Mouse (Mus musculus) lung, embryonic 15.5 days (tissue): Measurements from ENCODE around the gene Notch3. TPM values are rescaled to one million over a fixed set of nuclear protein-coding genes. Genes with fewer than 3 reads are reported as not detected.
A peak's percentile ranks its signal among the peaks of the same experiment; 100 is the strongest.

Experiments
- ATAC-seq: fragments of 200-750 bp; cut with Nextera tagmentation; 2 replicates; pipeline ENCODE4 v1.8.0; 2017; ENCODE audit warnings: moderate number of reproducible peaks, borderline replicate concordance; ENCODE audit not compliant: low FRiP score, low TSS enrichment; ENCODE audit errors: extremely low read depth
- H3K27ac ChIP-seq: fragments of 300-500 bp; sonication (generic); 2 replicates; pipeline ENCODE4 v1.5.1; 2015; ENCODE audit warnings: moderate library complexity, mild to moderate bottlenecking, inconsistent platforms
- H3K27me3 ChIP-seq: fragments of 300-500 bp; sonication (generic); 2 replicates; pipeline ENCODE4 v1.6.1; 2015; ENCODE audit warnings: inconsistent platforms
- H3K36me3 ChIP-seq: fragments of 300-500 bp; sonication (generic); 2 replicates; pipeline ENCODE4 v1.6.1; 2015; ENCODE audit warnings: inconsistent platforms
- H3K4me1 ChIP-seq: fragments of 300-500 bp; sonication (generic); 2 replicates; pipeline ENCODE4 v1.6.1; 2015; ENCODE audit warnings: inconsistent platforms
- H3K4me2 ChIP-seq: fragments of 300-500 bp; sonication (generic); 2 replicates; pipeline ENCODE4 v1.6.1; 2015; ENCODE audit warnings: inconsistent platforms, mild to moderate bottlenecking, moderate library complexity
- H3K4me3 ChIP-seq: fragments of 300-500 bp; sonication (generic); 2 replicates; pipeline ENCODE4 v1.5.1; 2015; ENCODE audit warnings: mild to moderate bottlenecking, inconsistent platforms
- H3K9ac ChIP-seq: fragments of 300-500 bp; sonication (generic); 2 replicates; pipeline ENCODE4 v1.6.1; 2015; ENCODE audit warnings: inconsistent platforms
- H3K9me3 ChIP-seq: fragments of 300-500 bp; sonication (generic); 2 replicates; pipeline ENCODE4 v1.6.1; 2016; ENCODE audit warnings: inconsistent platforms
- WGBS: fragments of 180-500 bp; shearing (Covaris S2); methylation state at CpG from one replicate; pipeline ENCODE4 v1.1.7; 2015; 5-methylcytosine and 5-hydroxymethylcytosine counted together
- polyA plus RNA-seq: library from polyadenylated mRNA; unstranded; fragments of >200 nt; fragmentation: Nextera tagmentation; extraction: Ambion mirVana; gene quantifications from 2 replicates; pipeline ENCODE4 v1.2.1, GENCODE M21; 2015

Gene Notch3
- polyA plus RNA-seq, 1 experiment from 2014 or later: 19.8 TPM

- no peaks in the 10 kb centered on the region for H3K9me3 ChIP-seq
- H3K27ac ChIP-seq: no peak overlapping the region
- H3K9ac ChIP-seq: no peak overlapping the region
- H3K27me3 ChIP-seq: peaks cover 15% of the 10 kb centered on the region
- H3K4me1 ChIP-seq: peaks cover 20% of the 10 kb centered on the region
- no peak overlapping the region for H3K4me2 ChIP-seq
- H3K36me3 ChIP-seq: peaks cover 29% of the 10 kb centered on the region
- H3K4me3 ChIP-seq: no peak overlapping the region
- ATAC-seq: no peak
- 72% methylated on average over 5 of the region's 5 CpGs for WGBS
Observed at GRCm38 (mm10) chr17:32193010-32193409, 26.4 kb upstream of the Notch3 start.

- Histone ChIP-seq H3K36me3 (no peaks in the 10 kb centered on the region), H3K27ac (no peak overlapping the region), H3K27me3 (peaks cover 15% of the 10 kb centered on the region), H3K4me3 (peak overlapping the region; percentile 33), H3K9me3 (no peaks in the 10 kb centered on the region), H3K4me1 (peaks cover 20% of the 10 kb centered on the region), H3K4me2 (peak overlapping the region; percentile 77), H3K9ac (no peak overlapping the region)
- ATAC-seq: peak; percentile 24; the same call in 1 of the 2 replicates
- WGBS: 10% methylated on average over 5 of the region's 5 CpGs
Observed at GRCm38 (mm10) chr17:32189850-32190249, 23.2 kb upstream of the Notch3 start.

- H3K4me1 ChIP-seq: peaks cover 20% of the 10 kb centered on the region
- H3K9me3 ChIP-seq: no peaks in the 10 kb centered on the region
- 5% methylated on average over 42 of the region's 42 CpGs for WGBS
- peaks cover 15% of the 10 kb centered on the region for H3K27me3 ChIP-seq
- H3K27ac ChIP-seq: no peak within 1 kb of the TSS
- peak within 1 kb of the TSS; percentile 17; the same call in 1 of the 2 replicates for H3K9ac ChIP-seq
- no peaks in the 10 kb centered on the region for H3K36me3 ChIP-seq
- peak within 1 kb of the TSS; percentile 77 for H3K4me2 ChIP-seq
- peak; percentile 53; the same call in 1 of the 2 replicates for ATAC-seq
- peak within 1 kb of the TSS; percentile 33 for H3K4me3 ChIP-seq
Observed at GRCm38 (mm10) chr17:32188863-32189636, 22.4 kb upstream of the Notch3 start, which contains the start of gene Ephx3. Ephx3 (minus strand) TSS chr17:32189549.

GRCm38 (mm10) chr17:32183017-32183416 is 16.4 kb upstream of the Notch3 start:
- H3K27ac ChIP-seq: no peak overlapping the region
- H3K4me1 ChIP-seq: peaks cover 12% of the 10 kb centered on the region
- no peak for ATAC-seq
- H3K9ac ChIP-seq: no peak overlapping the region
- H3K36me3 ChIP-seq: no peaks in the 10 kb centered on the region
- H3K4me2 ChIP-seq: no peak overlapping the region
- no peaks in the 10 kb centered on the region for H3K27me3 ChIP-seq
- H3K9me3 ChIP-seq: no peaks in the 10 kb centered on the region
- WGBS: 38% methylated on average over 8 of the region's 8 CpGs
- no peak overlapping the region for H3K4me3 ChIP-seq

- Histone ChIP-seq H3K9ac (no peak overlapping the region), H3K9me3 (no peaks in the 10 kb centered on the region), H3K4me1 (peaks cover 12% of the 10 kb centered on the region), H3K27ac (0 out of 2 replicates have a peak overlapping the region, but pooled peaks have one; percentile 19), H3K36me3 (no peaks in the 10 kb centered on the region), H3K27me3 (no peaks in the 10 kb centered on the region), H3K4me3 (no peak overlapping the region), H3K4me2 (no peak overlapping the region)
- peak; percentile 52; the same call in 1 of the 2 replicates for ATAC-seq
- 24% methylated on average over 11 of the region's 11 CpGs for WGBS
Observed at GRCm38 (mm10) chr17:32179621-32180491, 13.2 kb upstream of the Notch3 start.

GRCm38 (mm10) chr17:32176919-32177318 is 10.3 kb upstream of the Notch3 start:
- 86% methylated on average over 4 of the region's 4 CpGs for WGBS
- Histone ChIP-seq H3K9me3 (no peaks in the 10 kb centered on the region), H3K9ac (no peak overlapping the region), H3K4me1 (peaks cover 12% of the 10 kb centered on the region), H3K27me3 (no peaks in the 10 kb centered on the region), H3K4me2 (no peak overlapping the region), H3K4me3 (no peak overlapping the region), H3K36me3 (no peaks in the 10 kb centered on the region), H3K27ac (no peak overlapping the region)
- ATAC-seq: no peak

- Histone ChIP-seq H3K27ac (peak overlapping the region; percentile 42; the same call in 1 of the 2 replicates), H3K27me3 (no peaks in the 10 kb centered on the region), H3K36me3 (no peaks in the 10 kb centered on the region), H3K4me2 (no peak overlapping the region), H3K9ac (no peak overlapping the region), H3K9me3 (no peaks in the 10 kb centered on the region), H3K4me3 (no peak overlapping the region), H3K4me1 (0 out of 2 replicates have a peak, but pooled peaks cover 3% of the 10 kb centered on the region)
- 43% methylated on average over 7 of the region's 7 CpGs for WGBS
- no peak for ATAC-seq
Observed at GRCm38 (mm10) chr17:32173166-32173565, 6.5 kb upstream of the Notch3 start.

GRCm38 (mm10) chr17:32172485-32172884 is 5.8 kb upstream of the Notch3 start:
- Histone ChIP-seq H3K36me3 (no peaks in the 10 kb centered on the region), H3K4me2 (no peak overlapping the region), H3K27me3 (no peaks in the 10 kb centered on the region), H3K9ac (no peak overlapping the region), H3K4me1 (0 out of 2 replicates have a peak, but pooled peaks cover 3% of the 10 kb centered on the region), H3K4me3 (no peak overlapping the region), H3K27ac (peak overlapping the region; percentile 42), H3K9me3 (no peaks in the 10 kb centered on the region)
- ATAC-seq: no peak
- WGBS: 60% methylated on average over 2 of the region's 2 CpGs

- Histone ChIP-seq H3K4me2 (no peak overlapping the region), H3K9me3 (no peaks in the 10 kb centered on the region), H3K4me3 (no peak overlapping the region), H3K27ac (no peak overlapping the region), H3K27me3 (no peaks in the 10 kb centered on the region), H3K9ac (no peak overlapping the region), H3K36me3 (no peaks in the 10 kb centered on the region), H3K4me1 (peaks cover 18% of the 10 kb centered on the region)
- ATAC-seq: no peak
- 57% methylated on average over 4 of the region's 4 CpGs for WGBS
Observed at GRCm38 (mm10) chr17:32169518-32170225, 3.0 kb upstream of the Notch3 start.

GRCm38 (mm10) chr17:32165803-32166595 is 653 bp downstream of the Notch3 start:
- under 1% methylated on average over 35 of the region's 43 CpGs for WGBS
- peak; percentile 51 for ATAC-seq
- H3K4me3 ChIP-seq: peak overlapping the region; percentile 80
- no peaks in the 10 kb centered on the region for H3K27me3 ChIP-seq
- H3K9me3 ChIP-seq: no peaks in the 10 kb centered on the region
- peak overlapping the region; percentile 94 for H3K27ac ChIP-seq
- peaks cover 47% of the 10 kb centered on the region for H3K4me1 ChIP-seq
- H3K36me3 ChIP-seq: no peaks in the 10 kb centered on the region
- H3K9ac ChIP-seq: peak overlapping the region; percentile 75
- peak overlapping the region; percentile 88 for H3K4me2 ChIP-seq
